Mouse (Mus musculus) myocyte (in vitro differentiated cells): ENCODE measurements around the gene Hs6st3. TPM values are rescaled to one million over a fixed set of nuclear protein-coding genes. Genes with fewer than 3 reads are reported as not detected.

Source experiments
- H3K27me3 ChIP-seq: one replicate; pipeline ENCODE4 v1.6.1; 2011; ENCODE audit not compliant: control insufficient read depth, insufficient read depth, insufficient read length
- H3K36me3 ChIP-seq: one replicate; pipeline ENCODE4 v1.6.1; 2011; ENCODE audit not compliant: control insufficient read depth, insufficient read depth
- H3K4me2 ChIP-seq: one replicate; pipeline ENCODE4 v1.6.1; 2011; ENCODE audit warnings: low read depth, control low read depth
- H3K4me3 ChIP-seq: one replicate; pipeline ENCODE4 v1.5.1; 2011; ENCODE audit warnings: mild to moderate bottlenecking, control low read depth, moderate library complexity
- H3K79me2 ChIP-seq: one replicate; pipeline ENCODE4 v1.6.1; 2011; ENCODE audit not compliant: control insufficient read depth, insufficient read depth
- H3ac ChIP-seq: one replicate; pipeline ENCODE4 v1.6.1; 2011; ENCODE audit not compliant: control insufficient read depth, insufficient read length
- CEBPB ChIP-seq: IDR thresholded peaks from 2 replicates; pipeline ENCODE4 v1.6.1; 2011; ENCODE audit warnings: mild to moderate bottlenecking, moderate library complexity; ENCODE audit not compliant: poor library complexity, insufficient read depth, severe bottlenecking
- E2F4 ChIP-seq: IDR thresholded peaks from one replicate; pipeline ENCODE4 v1.6.1; 2011; ENCODE audit warnings: mild to moderate bottlenecking, control low read depth, moderate library complexity; ENCODE audit not compliant: insufficient read depth
- MAX ChIP-seq: IDR thresholded peaks from one replicate; pipeline ENCODE4 v1.6.1; 2011; ENCODE audit warnings: low read depth, mild to moderate bottlenecking, control low read depth
- MYOD1 ChIP-seq, 3 experiments: IDR thresholded peaks; one replicate each; pipeline ENCODE4 v1.6.1; 2011; ENCODE audit warnings: control low read depth in 2 of 3, low read depth in 2 of 3, mild to moderate bottlenecking in 2 of 3, moderate library complexity in 1 of 3; ENCODE audit not compliant: insufficient read length in 2 of 3, control insufficient read depth in 1 of 3
- MYOG ChIP-seq, 3 experiments: IDR thresholded peaks; one replicate each; pipeline ENCODE4 v1.6.1; 2011; ENCODE audit warnings: control low read depth in 2 of 3, low read depth in 2 of 3, mild to moderate bottlenecking in 2 of 3; ENCODE audit not compliant: insufficient read length in 2 of 3, control insufficient read depth in 1 of 3, insufficient read depth in 1 of 3
- POLR2A ChIP-seq: IDR thresholded peaks from one replicate; pipeline ENCODE4 v1.6.1; 2011; ENCODE audit warnings: low read depth, mild to moderate bottlenecking, control low read depth, moderate library complexity; ENCODE audit not compliant: insufficient read length
- POLR2AphosphoS2 ChIP-seq: IDR thresholded peaks from one replicate; pipeline ENCODE4 v1.6.1; 2011; ENCODE audit warnings: low read depth, control low read depth; ENCODE audit not compliant: insufficient read length
- REST ChIP-seq: IDR thresholded peaks from one replicate; pipeline ENCODE4 v1.6.1; 2011; ENCODE audit warnings: mild to moderate bottlenecking, control low read depth, moderate library complexity; ENCODE audit not compliant: insufficient read depth, insufficient read length
- SRF ChIP-seq: IDR thresholded peaks from one replicate; pipeline ENCODE4 v1.6.1; 2011; ENCODE audit warnings: low read depth; ENCODE audit not compliant: control insufficient read depth, insufficient read length
- TCF12 ChIP-seq: IDR thresholded peaks from one replicate; pipeline ENCODE4 v1.6.1; 2011; ENCODE audit warnings: mild to moderate bottlenecking, control low read depth; ENCODE audit not compliant: poor library complexity, insufficient read depth, severe bottlenecking
- TCF3 ChIP-seq: IDR thresholded peaks from one replicate; pipeline ENCODE4 v1.6.1; 2011; ENCODE audit warnings: low read depth, control low read depth; ENCODE audit not compliant: insufficient read length
- USF1 ChIP-seq: IDR thresholded peaks from one replicate; pipeline ENCODE4 v1.6.1; 2011; ENCODE audit warnings: low read depth, mild to moderate bottlenecking, control low read depth, moderate library complexity
- polyA plus RNA-seq: library from polyadenylated mRNA; unstranded; fragments of >200 nt; fragmentation: generic; extraction: Trizol; gene quantifications from one replicate; pipeline ENCODE4 v1.2.1, GENCODE M21; 2012; ENCODE audit warnings: missing spikeins

The Hs6st3 gene
- polyA plus RNA-seq, 1 experiment, result not detected

GRCm38 (mm10) chr14:119665741-119666141 is 527.6 kb downstream of the Hs6st3 start:
- H3K79me2 ChIP-seq, result no peaks in the 10 kb centered on the region

GRCm38 (mm10) chr14:119667421-119667820 is 529.3 kb downstream of the Hs6st3 start:
- H3K79me2 ChIP-seq, result no peaks in the 10 kb centered on the region
- no peak overlapping the region for H3K4me3 ChIP-seq
- no peaks in the 10 kb centered on the region for H3K36me3 ChIP-seq
- no peak overlapping the region for H3ac ChIP-seq
- no peak overlapping the region for H3K4me2 ChIP-seq
- H3K27me3 ChIP-seq, result no peaks in the 10 kb centered on the region
- TF ChIP-seq USF1 (no peak), SRF (no peak), MYOG (IDR thresholded peaks at IDR 0.05; ENCODE audit: control insufficient read depth in 1 of 3, insufficient read depth in 1 of 3, insufficient read length in 2 of 3, low read depth in 2 of 3) (no peak), TCF12 (no peak)

More at GRCm38 (mm10) chr14:119665741-119666141, 527.6 kb downstream of the Hs6st3 start:
- no peak for TF ChIP-seq USF1
- no peak for TF ChIP-seq MYOG (IDR thresholded peaks at IDR 0.05; ENCODE audit: control insufficient read depth in 1 of 3, insufficient read depth in 1 of 3, insufficient read length in 2 of 3, low read depth in 2 of 3)
- no peak for TF ChIP-seq TCF12
- Histone ChIP-seq H3K36me3 (no peaks in the 10 kb centered on the region), H3K4me2 (no peak overlapping the region), H3K4me3 (no peak overlapping the region), H3ac (no peak overlapping the region), H3K27me3 (no peaks in the 10 kb centered on the region)

- H3K79me2 ChIP-seq, result no peaks in the 10 kb centered on the region
- no peak overlapping the region for H3K4me2 ChIP-seq
- no peak overlapping the region for H3ac ChIP-seq
- TF ChIP-seq POLR2A (no peak), TCF3 (no peak), SRF (no peak)
- H3K4me3 ChIP-seq, result no peak overlapping the region
- H3K36me3 ChIP-seq, result no peaks in the 10 kb centered on the region
- H3K27me3 ChIP-seq, result no peaks in the 10 kb centered on the region
These were observed 532.9 kb downstream of the Hs6st3 start for GRCm38 (mm10) chr14:119670836-119671587.

- no peaks in the 10 kb centered on the region for H3K36me3 ChIP-seq
- no peaks in the 10 kb centered on the region for H3K27me3 ChIP-seq
These were observed 540.4 kb downstream of the Hs6st3 start for GRCm38 (mm10) chr14:119678574-119678973.

GRCm38 (mm10) chr14:119680052-119680451 is 541.9 kb downstream of the Hs6st3 start:
- H3K36me3 ChIP-seq, result no peaks in the 10 kb centered on the region
- TF ChIP-seq POLR2A, result no peak
- no peak for TF ChIP-seq USF1
- no peak for TF ChIP-seq MYOD1 (IDR thresholded peaks at IDR 0.05; ENCODE audit: control insufficient read depth in 1 of 3, insufficient read length in 2 of 3, low read depth in 2 of 3)
- no peak for TF ChIP-seq TCF12
- no peak for TF ChIP-seq TCF3
- no peak for TF ChIP-seq REST
- no peak for TF ChIP-seq E2F4
- TF ChIP-seq MYOG (IDR thresholded peaks at IDR 0.05; ENCODE audit: control insufficient read depth in 1 of 3, insufficient read depth in 1 of 3, insufficient read length in 2 of 3, low read depth in 2 of 3), result no peak
- TF ChIP-seq CEBPB, result no peak
- TF ChIP-seq SRF, result no peak
- no peak for TF ChIP-seq MAX
- no peak for TF ChIP-seq POLR2AphosphoS2

More at GRCm38 (mm10) chr14:119678574-119678973, 540.4 kb downstream of the Hs6st3 start:
- no peaks in the 10 kb centered on the region for H3K79me2 ChIP-seq
- no peak overlapping the region for H3ac ChIP-seq
- H3K4me2 ChIP-seq, result no peak overlapping the region
- no peak overlapping the region for H3K4me3 ChIP-seq
- peak; percentile 59 for TF ChIP-seq USF1
- no peak for TF ChIP-seq TCF12

GRCm38 (mm10) chr14:119687885-119688284 is 549.7 kb downstream of the Hs6st3 start:
- no peak overlapping the region for H3K4me2 ChIP-seq
- H3K27me3 ChIP-seq, result no peaks in the 10 kb centered on the region
- H3K79me2 ChIP-seq, result no peaks in the 10 kb centered on the region
- H3K36me3 ChIP-seq, result no peaks in the 10 kb centered on the region
- no peak overlapping the region for H3K4me3 ChIP-seq
- no peak overlapping the region for H3ac ChIP-seq
- TF ChIP-seq SRF (no peak), TCF12 (no peak), POLR2AphosphoS2 (no peak), USF1 (no peak), POLR2A (no peak), MYOG (IDR thresholded peaks at IDR 0.05; ENCODE audit: control insufficient read depth in 1 of 3, insufficient read depth in 1 of 3, insufficient read length in 2 of 3, low read depth in 2 of 3) (no peak), CEBPB (no peak), REST (no peak)

More at GRCm38 (mm10) chr14:119680052-119680451, 541.9 kb downstream of the Hs6st3 start:
- no peak overlapping the region for H3K4me2 ChIP-seq
- H3ac ChIP-seq, result no peak overlapping the region
- H3K27me3 ChIP-seq, result no peaks in the 10 kb centered on the region
- H3K79me2 ChIP-seq, result no peaks in the 10 kb centered on the region
- no peak overlapping the region for H3K4me3 ChIP-seq
